Mouse (Mus musculus): Measurements from ENCODE around the gene Pnp2. TPM values are rescaled to one million over a fixed set of nuclear protein-coding genes. Genes with fewer than 3 reads are reported as not detected.
A peak's percentile ranks its signal among the peaks of the same experiment; 100 is the strongest.
"Not testable (repeated sequence)": the region's sequence is repeated elsewhere in the genome, so short reads cannot be mapped to it uniquely, and the experiment has no call there.

Gene Pnp2
- polyA plus RNA-seq, 1 experiment from 2014 or later = 0.60 TPM

- 4% methylated on average over 1 of the region's 1 CpGs for WGBS
- Histone ChIP-seq H3K27me3 (no peaks in the 10 kb centered on the region), H3K36me3 (no peaks in the 10 kb centered on the region), H3K4me2 (peak overlapping the region; percentile 27; the same call in 1 of the 2 replicates), H3K4me3 (no peak overlapping the region), H3K9me3 (no peaks in the 10 kb centered on the region), H3K4me1 (replicated peaks) (peaks cover 8% of the 10 kb centered on the region; the same call in 1 of the 2 replicates), H3K9ac (no peak overlapping the region), H3K27ac (no peak overlapping the region)
- no peak for ATAC-seq (ENCODE audit: low FRiP score)
These were observed 13.2 kb downstream of the Pnp2 start for GRCm38 (mm10) chr14:50969041-50969440.

DNA sequence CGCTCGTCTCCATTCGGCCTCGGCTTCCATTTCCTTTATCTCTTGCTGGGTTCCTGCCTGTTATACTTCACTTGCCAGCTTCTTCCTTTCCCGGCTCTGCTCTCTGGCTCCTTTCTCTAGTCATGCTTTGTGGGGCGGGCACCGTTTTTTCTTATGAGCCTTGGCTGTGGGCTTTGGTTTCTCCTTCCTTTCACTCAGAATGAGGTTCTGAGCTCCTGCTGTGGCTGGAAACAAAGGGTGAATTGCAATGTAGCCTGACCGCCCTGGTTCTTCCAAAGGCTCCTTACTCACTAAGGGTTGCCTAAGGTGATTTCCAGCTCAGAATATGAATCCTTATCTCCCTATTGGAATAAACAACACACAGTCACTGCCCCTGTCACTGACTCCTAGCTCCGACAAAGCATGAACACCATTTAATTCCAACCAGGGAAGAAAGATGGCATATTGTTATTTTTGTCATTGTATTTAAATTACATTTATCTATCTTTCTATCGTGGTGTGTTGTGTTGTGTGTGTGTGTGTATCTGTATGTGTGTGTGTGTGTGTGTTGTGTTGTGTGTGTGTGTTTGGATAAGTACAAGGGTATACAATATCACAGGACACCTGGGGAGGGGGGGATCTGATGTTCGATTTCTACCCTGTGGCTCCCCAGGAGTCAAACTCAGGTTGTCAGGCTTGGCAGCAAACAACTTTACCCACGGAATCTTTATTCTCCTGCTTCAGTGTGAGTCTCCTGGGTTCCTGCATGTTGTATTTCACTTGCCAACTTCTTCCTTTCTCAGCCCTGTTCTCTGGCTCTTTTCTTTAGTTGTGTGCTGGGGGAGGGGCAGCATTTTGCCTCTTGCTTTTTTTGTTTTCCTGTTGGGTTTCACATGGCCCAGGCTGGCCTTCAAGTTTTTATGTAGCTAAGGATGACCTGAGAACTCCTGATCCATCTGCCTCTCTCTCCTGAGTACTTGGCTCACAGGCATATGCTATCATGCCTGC, 14.1 kb downstream of the Pnp2 start:
- no peak overlapping the region for H3K4me3 ChIP-seq
- no peaks in the 10 kb centered on the region for H3K27me3 ChIP-seq
- no peak for ATAC-seq (ENCODE audit: low FRiP score)
- no peaks in the 10 kb centered on the region for H3K9me3 ChIP-seq
- 17% methylated on average over 12 of the region's 12 CpGs for WGBS
- no peaks in the 10 kb centered on the region for H3K36me3 ChIP-seq
- no peak overlapping the region; the same call in none of the 2 replicates for H3K27ac ChIP-seq
- H3K9ac ChIP-seq = no peak overlapping the region
- peak overlapping the region; percentile 27 for H3K4me2 ChIP-seq
- H3K4me1 ChIP-seq (replicated peaks) = peaks cover 8% of the 10 kb centered on the region; the same call in 1 of the 2 replicates

DNA sequence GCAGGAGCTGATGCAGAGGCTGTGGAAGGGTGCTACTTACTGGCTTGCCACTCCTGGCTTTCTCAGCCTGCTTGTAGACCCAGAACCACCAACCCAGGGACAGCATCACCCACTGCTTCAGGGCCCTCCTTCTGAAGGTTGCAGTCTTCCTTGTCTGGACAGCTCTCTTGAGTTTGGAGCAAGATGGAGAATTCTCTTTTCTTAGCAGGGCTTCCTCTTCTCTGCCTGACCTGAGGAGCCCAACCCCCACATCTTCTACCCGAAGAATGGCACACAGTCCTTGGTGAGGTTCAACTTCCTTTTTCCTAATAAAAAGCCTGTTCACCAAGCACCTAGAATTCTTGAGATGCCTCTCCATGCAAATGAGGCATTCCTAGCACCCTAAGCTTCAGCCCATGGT, 15.0 kb downstream of the Pnp2 start:
- no peaks in the 10 kb centered on the region for H3K9me3 ChIP-seq
- peaks cover 8% of the 10 kb centered on the region; the same call in 1 of the 2 replicates for H3K4me1 ChIP-seq (replicated peaks)
- H3K4me3 ChIP-seq = no peak overlapping the region
- no peak overlapping the region for H3K9ac ChIP-seq
- WGBS = 90% methylated on average over 1 of the region's 1 CpGs
- H3K4me2 ChIP-seq = no peak overlapping the region
- ATAC-seq (ENCODE audit: low FRiP score) = no peak
- H3K36me3 ChIP-seq = no peaks in the 10 kb centered on the region
- H3K27me3 ChIP-seq = no peaks in the 10 kb centered on the region
- no peak overlapping the region for H3K27ac ChIP-seq

DNA sequence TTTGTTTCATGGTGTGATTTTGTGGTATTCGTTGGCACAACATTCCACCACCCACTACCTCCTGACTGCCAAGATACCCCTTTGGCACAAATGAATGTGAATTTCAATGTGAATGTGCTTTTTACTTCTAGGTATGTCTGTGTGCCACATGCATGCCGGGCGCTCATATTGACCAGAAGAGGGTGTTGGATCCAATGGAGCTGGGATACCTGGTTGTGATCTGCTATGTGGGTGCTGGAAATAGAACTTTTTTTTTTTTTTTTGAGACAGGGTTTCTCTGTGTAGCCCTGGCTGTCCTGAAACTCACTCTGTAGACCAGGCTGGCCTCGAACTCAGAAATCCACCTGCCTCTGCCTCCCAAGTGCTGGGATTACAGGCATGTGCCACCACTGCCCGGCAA, 17.3 kb downstream of the Pnp2 start:
- not testable (repeated sequence) for H3K27me3 ChIP-seq; H3K4me2 ChIP-seq; H3K9me3 ChIP-seq; H3K9ac ChIP-seq; H3K36me3 ChIP-seq; ATAC-seq (ENCODE audit: low FRiP score); H3K4me3 ChIP-seq; H3K27ac ChIP-seq
- peaks cover 12% of the 10 kb centered on the region for H3K4me1 ChIP-seq (replicated peaks)
- 93% methylated on average over 5 of the region's 5 CpGs for WGBS

DNA sequence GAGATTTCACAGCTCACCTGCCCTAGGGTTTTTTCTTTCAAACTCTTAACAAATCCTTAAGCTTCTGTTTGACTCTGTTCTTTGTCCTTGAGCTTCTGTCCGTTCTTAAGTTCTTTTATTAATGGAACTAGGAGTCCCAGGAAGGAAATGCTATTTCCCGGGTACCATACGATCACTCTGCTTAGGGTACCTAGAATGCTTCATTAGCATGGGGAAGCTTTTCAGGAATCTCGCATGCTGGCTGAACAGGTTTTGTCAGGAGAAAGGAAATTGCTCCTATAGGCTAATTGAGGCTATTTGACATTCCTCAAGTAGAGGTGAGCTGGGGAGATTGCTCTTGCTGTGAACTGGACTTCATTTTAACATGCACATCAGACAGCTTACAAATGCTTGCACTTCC, 17.9 kb downstream of the Pnp2 start:
- H3K4me3 ChIP-seq = no peak overlapping the region
- 72% methylated on average over 4 of the region's 4 CpGs for WGBS

DNA sequence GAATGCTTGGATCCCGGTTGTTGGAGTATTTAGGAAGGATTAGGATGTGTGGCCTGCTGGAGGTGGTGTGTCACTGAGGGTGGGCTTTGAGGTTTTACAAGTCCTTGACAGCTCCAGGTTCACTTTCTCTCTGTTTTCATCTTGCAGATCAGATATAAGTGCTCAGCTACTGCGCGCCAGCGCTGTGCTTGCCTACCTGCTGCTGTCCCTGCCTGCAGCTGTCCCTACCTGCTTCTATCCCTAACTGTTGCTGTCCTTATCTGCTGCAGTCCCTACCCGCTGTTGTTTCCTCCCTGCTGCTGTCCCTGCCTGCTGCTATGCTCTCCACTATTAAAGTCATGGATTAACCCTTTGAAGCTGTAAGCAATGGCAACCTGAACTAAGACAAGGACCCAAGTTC, 19.2 kb downstream of the Pnp2 start:
- Histone ChIP-seq H3K9ac (no peak overlapping the region), H3K36me3 (no peaks in the 10 kb centered on the region), H3K4me2 (no peak overlapping the region), H3K4me3 (no peak overlapping the region), H3K27me3 (no peaks in the 10 kb centered on the region), H3K27ac (no peak overlapping the region), H3K4me1 (replicated peaks) (peaks cover 4% of the 10 kb centered on the region; the same call in 1 of the 2 replicates), H3K9me3 (no peaks in the 10 kb centered on the region)
- 59% methylated on average over 5 of the region's 5 CpGs for WGBS
- no peak for ATAC-seq (ENCODE audit: low FRiP score)

More for the DNA sequence above, 17.9 kb downstream of the Pnp2 start:
- Histone ChIP-seq H3K9me3 (no peaks in the 10 kb centered on the region), H3K4me2 (no peak overlapping the region), H3K27me3 (no peaks in the 10 kb centered on the region), H3K27ac (no peak overlapping the region), H3K9ac (no peak overlapping the region), H3K4me1 (replicated peaks) (peaks cover 12% of the 10 kb centered on the region), H3K36me3 (no peaks in the 10 kb centered on the region)
- ATAC-seq (ENCODE audit: low FRiP score) = no peak

DNA sequence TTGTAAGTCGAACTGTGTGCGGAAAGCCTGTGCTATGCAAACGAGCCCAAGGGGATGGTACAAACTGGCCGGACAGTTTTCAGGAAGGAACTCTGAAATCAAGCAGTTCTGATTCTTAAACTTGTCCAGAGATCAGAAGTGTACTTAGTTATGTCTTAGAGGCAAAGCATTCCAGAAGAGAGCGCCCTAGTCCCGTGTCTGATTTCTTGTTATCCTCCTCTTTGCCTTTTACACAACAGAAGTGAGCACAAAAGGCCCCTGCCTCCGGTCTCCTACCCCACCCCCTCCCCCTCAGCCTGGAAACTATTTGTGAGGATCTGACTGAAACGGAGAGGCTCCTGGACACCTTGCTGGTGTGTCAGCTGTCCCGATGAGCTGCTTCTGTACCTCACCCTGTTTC, 20.9 kb downstream of the Pnp2 start:
- Histone ChIP-seq H3K36me3 (no peaks in the 10 kb centered on the region), H3K9me3 (no peaks in the 10 kb centered on the region), H3K27me3 (no peaks in the 10 kb centered on the region), H3K4me1 (replicated peaks) (peaks cover 4% of the 10 kb centered on the region; the same call in 1 of the 2 replicates), H3K4me3 (no peak overlapping the region), H3K27ac (no peak overlapping the region), H3K4me2 (0 out of 2 replicates have a peak overlapping the region, but pooled peaks have one; percentile 8), H3K9ac (no peak overlapping the region)
- ATAC-seq (ENCODE audit: low FRiP score) = no peak
- WGBS = 13% methylated on average over 9 of the region's 9 CpGs

- H3K4me2 ChIP-seq; ATAC-seq (ENCODE audit: low FRiP score); H3K27me3 ChIP-seq; H3K9me3 ChIP-seq; H3K4me3 ChIP-seq; H3K36me3 ChIP-seq; H3K27ac ChIP-seq; H3K4me1 ChIP-seq (replicated peaks); H3K9ac ChIP-seq: not testable (repeated sequence)
- WGBS = 89% methylated on average over 6 of the region's 6 CpGs
These were observed 22.7 kb downstream of the Pnp2 start for GRCm38 (mm10) chr14:50978451-50978850.

GRCm38 (mm10) chr14:50979631-50980030, 23.8 kb downstream of the Pnp2 start:
- Histone ChIP-seq H3K27ac (no peak overlapping the region), H3K4me3 (no peak overlapping the region), H3K9me3 (no peaks in the 10 kb centered on the region), H3K4me1 (replicated peaks) (peaks cover 4% of the 10 kb centered on the region; the same call in 1 of the 2 replicates), H3K4me2 (no peak overlapping the region), H3K9ac (no peak overlapping the region), H3K36me3 (no peaks in the 10 kb centered on the region), H3K27me3 (no peaks in the 10 kb centered on the region)
- no peak for ATAC-seq (ENCODE audit: low FRiP score)

DNA sequence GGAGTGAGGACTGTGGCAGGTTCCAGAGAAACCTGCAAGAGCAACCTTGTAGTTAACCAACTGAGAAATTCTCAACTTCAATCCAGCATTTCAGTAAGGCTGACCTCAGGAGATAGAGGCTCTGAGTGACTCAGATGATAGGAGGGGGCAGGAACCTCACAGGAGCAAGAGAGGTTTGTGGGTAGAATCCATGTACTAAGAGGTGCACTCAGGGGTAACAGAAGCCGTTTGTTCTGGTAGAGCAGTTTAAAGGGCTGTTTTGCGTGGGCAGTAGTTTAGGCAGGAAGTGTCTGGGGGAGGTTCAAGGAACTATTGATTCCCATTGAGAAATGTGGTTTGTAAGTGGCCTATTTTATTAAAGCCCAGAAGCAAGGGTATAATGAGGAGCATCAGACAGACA, 25.4 kb downstream of the Pnp2 start:
- peaks cover 4% of the 10 kb centered on the region; the same call in 1 of the 2 replicates for H3K4me1 ChIP-seq (replicated peaks)
- H3K9ac ChIP-seq = no peak overlapping the region
- H3K27ac ChIP-seq = no peak overlapping the region
- H3K36me3 ChIP-seq = no peaks in the 10 kb centered on the region
- 52% methylated on average over 2 of the region's 2 CpGs for WGBS
- no peak overlapping the region for H3K4me3 ChIP-seq
- no peaks in the 10 kb centered on the region for H3K27me3 ChIP-seq
- no peaks in the 10 kb centered on the region for H3K9me3 ChIP-seq
- no peak overlapping the region for H3K4me2 ChIP-seq
- ATAC-seq (ENCODE audit: low FRiP score) = no peak

DNA sequence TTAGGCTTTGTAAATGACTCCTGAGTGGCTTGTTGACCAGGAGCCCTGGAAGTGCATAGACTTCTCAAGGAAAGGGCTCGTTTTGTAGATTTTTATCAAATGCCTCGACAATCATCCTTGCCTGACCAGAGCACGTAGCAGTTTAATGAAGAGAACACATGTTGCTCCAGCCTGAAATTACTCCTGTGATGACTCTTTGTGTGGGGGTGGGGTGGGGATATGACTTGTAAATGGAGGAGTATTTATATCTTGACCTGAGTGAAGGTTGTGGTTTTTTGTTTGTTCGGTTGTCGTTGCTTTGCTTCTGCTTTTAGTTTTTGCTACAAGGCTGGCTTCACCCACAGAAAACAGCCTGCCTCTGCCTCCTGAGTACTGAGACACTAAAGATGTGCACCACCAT, 26.0 kb downstream of the Pnp2 start:
- no peak overlapping the region for H3K4me3 ChIP-seq
- H3K27ac ChIP-seq = no peak overlapping the region
- no peaks in the 10 kb centered on the region for H3K9me3 ChIP-seq
- H3K27me3 ChIP-seq = no peaks in the 10 kb centered on the region
- ATAC-seq (ENCODE audit: low FRiP score) = no peak
- WGBS = 91% methylated on average over 5 of the region's 5 CpGs
- H3K9ac ChIP-seq = no peak overlapping the region
- H3K36me3 ChIP-seq = no peaks in the 10 kb centered on the region
- peaks cover under 1% of the 10 kb centered on the region; the same call in 1 of the 2 replicates for H3K4me1 ChIP-seq (replicated peaks)
- H3K4me2 ChIP-seq = no peak overlapping the region

- no peaks in the 10 kb centered on the region for H3K9me3 ChIP-seq
- H3K4me3 ChIP-seq = no peak overlapping the region
- 83% methylated on average over 2 of the region's 2 CpGs for WGBS
- H3K36me3 ChIP-seq = no peaks in the 10 kb centered on the region
- H3K4me1 ChIP-seq (replicated peaks) = no peaks in the 10 kb centered on the region
- H3K9ac ChIP-seq = no peak overlapping the region
- no peak overlapping the region for H3K27ac ChIP-seq
- H3K27me3 ChIP-seq = no peaks in the 10 kb centered on the region
- H3K4me2 ChIP-seq = no peak overlapping the region
- no peak for ATAC-seq (ENCODE audit: low FRiP score)
These were observed 31.9 kb downstream of the Pnp2 start for GRCm38 (mm10) chr14:50987668-50988067.

- no peak overlapping the region for H3K4me2 ChIP-seq
- H3K36me3 ChIP-seq = no peaks in the 10 kb centered on the region
- H3K4me3 ChIP-seq = no peak overlapping the region
- 86% methylated on average over 3 of the region's 3 CpGs for WGBS
- H3K9ac ChIP-seq = no peak overlapping the region
- no peaks in the 10 kb centered on the region for H3K4me1 ChIP-seq (replicated peaks)
- no peak overlapping the region for H3K27ac ChIP-seq
- no peaks in the 10 kb centered on the region for H3K27me3 ChIP-seq
- H3K9me3 ChIP-seq = no peaks in the 10 kb centered on the region
- ATAC-seq (ENCODE audit: low FRiP score) = no peak
These were observed 35.2 kb downstream of the Pnp2 start for GRCm38 (mm10) chr14:50991037-50991436.
